In the genomic region with DNA sequence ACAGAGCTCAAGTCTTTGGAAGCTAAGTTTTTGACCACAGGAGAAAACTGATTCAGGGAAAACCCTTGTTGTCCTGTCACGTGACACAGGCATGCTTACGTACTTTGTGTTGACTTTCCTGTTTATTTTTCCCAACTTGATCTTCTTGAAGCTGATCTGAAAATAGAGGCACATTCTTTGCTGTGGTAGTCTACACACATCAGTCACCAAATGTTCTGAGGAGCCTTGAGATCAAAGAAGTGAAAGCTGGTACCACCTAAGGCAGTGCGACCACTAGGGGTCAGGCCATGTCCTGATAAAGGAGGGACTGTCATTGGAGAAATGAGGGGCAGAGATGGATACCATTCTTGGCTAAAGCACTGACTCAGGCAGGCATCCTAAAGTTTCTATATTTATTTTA, we compare ENCODE assay signal across 1 mouse cellular context.
TF ChIP-seq lines count a peak whose summit lies in the region.

No protein-coding gene starts in this region.

TF ChIP-seq in CH12.LX, 34 proteins besides CTCF, POLR2A, EP300 and RAD21 (continued from another document):
- peak; percentile 79 for TF ChIP-seq USF1 (IDR thresholded peaks at IDR 0.05; ENCODE audit: low read depth, low read length)
- no peak for TF ChIP-seq NRF1 (IDR thresholded peaks at IDR 0.05; ENCODE audit: low read depth, low read length)
- no peak for TF ChIP-seq MEF2A (IDR thresholded peaks at IDR 0.05; ENCODE audit: borderline replicate concordance, low read depth, low read length)
- TF ChIP-seq UBTF (IDR thresholded peaks at IDR 0.05; ENCODE audit: low read depth, low read length), result no peak
- 0 out of 2 replicates have a peak, but pooled peaks have one; percentile 48 for TF ChIP-seq MYC (IDR thresholded peaks at IDR 0.05; ENCODE audit: low read depth, low read length)
- no peak for TF ChIP-seq GABPA (IDR thresholded peaks at IDR 0.05; ENCODE audit: insufficient replicate concordance, low read depth, low read length)
- no peak for TF ChIP-seq RCOR1 (conservative IDR thresholded peaks at IDR 0.05; ENCODE audit: low read depth, low read length)
- no peak for TF ChIP-seq TBP (conservative IDR thresholded peaks at IDR 0.05; ENCODE audit: low read depth, low read length)
- peak; percentile 85 for TF ChIP-seq USF2 (conservative IDR thresholded peaks at IDR 0.05; ENCODE audit: low read depth, low read length)
- no peak for TF ChIP-seq MXI1 (IDR thresholded peaks at IDR 0.05; ENCODE audit: low read depth, low read length)
- no peak for TF ChIP-seq ZNF384 (IDR thresholded peaks at IDR 0.05; ENCODE audit: low read depth, low read length)
- TF ChIP-seq SMC3 (IDR thresholded peaks at IDR 0.05; ENCODE audit: low read depth, low read length), result peak; percentile 84
- no peak for TF ChIP-seq JUN (IDR thresholded peaks at IDR 0.05; ENCODE audit: insufficient read depth, low read depth, low read length)
- no peak for TF ChIP-seq ZKSCAN1 (IDR thresholded peaks at IDR 0.05; ENCODE audit: borderline replicate concordance, low read depth, low read length)
- TF ChIP-seq POLR2AphosphoS2 (IDR thresholded peaks at IDR 0.05; ENCODE audit: low read depth, low read length), result no peak
- no peak for TF ChIP-seq ZMIZ1 (IDR thresholded peaks at IDR 0.05; ENCODE audit: low read depth, low read length)
- no peak for TF ChIP-seq JUND (conservative IDR thresholded peaks at IDR 0.05; ENCODE audit: low read depth, low read length)
- TF ChIP-seq IRF4 (IDR thresholded peaks at IDR 0.05; ENCODE audit: low read depth, low read length), result peak; percentile 26
- no peak for TF ChIP-seq PAX5 (IDR thresholded peaks at IDR 0.05; ENCODE audit: low read length)
- no peak for TF ChIP-seq HCFC1 (IDR thresholded peaks at IDR 0.05; ENCODE audit: low read depth, low read length)
- TF ChIP-seq TCF12 (IDR thresholded peaks at IDR 0.05; ENCODE audit: low read depth, low read length), result 0 out of 2 replicates have a peak, but pooled peaks have one; percentile 27
- peak; percentile 85 for TF ChIP-seq BHLHE40 (IDR thresholded peaks at IDR 0.05; ENCODE audit: low read depth, low read length)
- no peak for TF ChIP-seq E2F4 (IDR thresholded peaks at IDR 0.05; ENCODE audit: insufficient replicate concordance, low read depth, low read length)
- no peak for TF ChIP-seq MAZ (IDR thresholded peaks at IDR 0.05; ENCODE audit: low read depth, low read length)
- TF ChIP-seq MAFK (IDR thresholded peaks at IDR 0.05; ENCODE audit: insufficient replicate concordance, low read length), result no peak
- TF ChIP-seq ETS1 (conservative IDR thresholded peaks at IDR 0.05; ENCODE audit: low read depth, low read length), result no peak
- 0 out of 2 replicates have a peak, but pooled peaks have one; percentile 22 for TF ChIP-seq MAX (IDR thresholded peaks at IDR 0.05; ENCODE audit: low read length)
